Mouse (Mus musculus) C2C12 (cell line): ENCODE measurements around the gene Csnk2a2.

Experiments
- CTCF ChIP-seq: IDR thresholded peaks from one replicate; pipeline ENCODE4 v1.5.1; 2011; ENCODE audit not compliant: control insufficient read depth, insufficient read depth, insufficient read length
- USF1 ChIP-seq: IDR thresholded peaks from one replicate; pipeline ENCODE4 v1.6.1; 2011; ENCODE audit warnings: low read depth, mild to moderate bottlenecking, control low read depth, moderate library complexity

DNA sequence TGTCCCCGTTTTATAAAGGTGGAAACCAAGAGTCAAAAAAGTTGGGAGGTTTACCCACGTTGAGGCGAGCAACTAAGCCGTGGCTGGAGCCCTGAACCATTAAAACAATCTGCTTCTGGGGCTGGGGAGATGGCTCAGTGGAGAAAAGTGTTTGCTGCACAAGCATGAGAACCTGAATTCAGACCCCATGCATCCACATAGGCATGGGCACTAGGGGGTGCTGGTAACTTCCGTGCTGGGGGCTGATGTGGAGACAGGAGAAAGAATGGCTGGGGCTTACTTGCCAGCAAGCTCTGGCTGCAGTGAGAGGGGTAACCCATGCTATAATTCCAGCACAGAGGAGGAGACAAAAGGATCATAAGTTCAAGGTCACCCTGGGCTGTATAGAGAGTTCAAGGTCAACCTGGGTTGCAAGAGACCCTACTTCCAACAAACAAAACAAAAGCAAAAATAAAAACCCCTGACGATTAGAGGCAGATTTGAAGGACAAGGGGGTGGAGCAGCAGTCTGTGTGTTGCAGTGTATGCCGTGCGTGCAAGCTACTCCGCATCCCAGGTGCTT is 39.0 kb upstream of the Csnk2a2 start:
- TF ChIP-seq CTCF (no peak), USF1 (no peak)
